Mouse (Mus musculus) spleen, postnatal 10 days (tissue): Measurements from ENCODE around the gene Tmem234.
"Not testable (repeated sequence)": the region's sequence is repeated elsewhere in the genome, so short reads cannot be mapped to it uniquely, and the experiment has no call there.

Experiments used
- DNase-seq, 2 experiments: peaks; one replicate each; pipeline ENCODE4 v3.0.0; 2021 to 2022; ENCODE audit warnings: low spot score in 2 of 2

Tmem234 gene

DNA sequence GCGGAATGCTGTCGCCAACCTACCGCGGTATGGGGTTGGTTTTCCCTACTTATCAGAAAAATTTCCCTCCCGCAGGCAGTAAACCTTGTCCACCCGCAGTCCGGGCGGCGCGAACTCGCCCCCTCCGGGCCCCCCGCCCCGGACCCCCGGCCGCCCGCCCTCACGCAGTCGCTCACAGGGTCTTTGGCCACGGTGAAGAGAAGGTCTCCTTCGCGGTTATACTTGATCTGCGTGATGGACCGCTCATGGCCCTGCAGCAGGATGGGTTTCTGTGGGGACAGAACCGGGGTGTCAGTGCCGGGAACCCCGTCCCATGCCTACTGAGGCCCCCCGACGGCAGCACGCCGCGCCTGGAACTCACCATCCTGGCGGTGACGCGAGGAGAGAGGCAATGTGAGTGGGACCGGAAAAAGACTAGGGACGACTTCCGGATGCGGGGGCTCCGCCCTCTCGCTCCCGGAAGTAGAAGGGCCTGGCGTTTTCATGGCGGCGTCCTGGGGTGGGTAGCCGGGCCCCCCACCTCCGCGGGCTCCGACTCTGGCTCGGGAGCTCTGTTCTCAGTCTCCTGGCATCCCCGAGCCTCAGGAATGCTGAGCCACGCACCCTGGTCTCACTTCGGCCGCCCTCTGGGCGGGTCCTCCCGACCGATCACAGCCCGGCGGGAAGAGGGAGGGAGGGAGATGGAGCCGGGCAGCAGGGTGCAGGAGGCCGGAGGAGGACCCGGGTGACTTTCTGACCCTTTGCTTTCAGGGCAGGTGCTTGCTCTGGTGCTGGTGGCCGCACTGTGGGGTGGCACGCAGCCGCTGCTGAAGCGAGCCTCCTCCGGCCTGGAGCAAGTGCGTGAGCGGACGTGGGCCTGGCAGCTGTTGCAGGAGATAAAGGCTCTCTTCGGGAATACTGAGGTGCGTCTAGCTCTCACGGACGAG, at the start of gene Tmem234, which contains the start of gene Eif3i:
Gene Tmem234 (plus strand): TSS at position 436 of the 926 bp plus-strand sequence.
Gene Eif3i (minus strand): TSS at position 416 of the 926 bp plus-strand sequence.
- DNase-seq = peak; percentile 75 to 88

DNA sequence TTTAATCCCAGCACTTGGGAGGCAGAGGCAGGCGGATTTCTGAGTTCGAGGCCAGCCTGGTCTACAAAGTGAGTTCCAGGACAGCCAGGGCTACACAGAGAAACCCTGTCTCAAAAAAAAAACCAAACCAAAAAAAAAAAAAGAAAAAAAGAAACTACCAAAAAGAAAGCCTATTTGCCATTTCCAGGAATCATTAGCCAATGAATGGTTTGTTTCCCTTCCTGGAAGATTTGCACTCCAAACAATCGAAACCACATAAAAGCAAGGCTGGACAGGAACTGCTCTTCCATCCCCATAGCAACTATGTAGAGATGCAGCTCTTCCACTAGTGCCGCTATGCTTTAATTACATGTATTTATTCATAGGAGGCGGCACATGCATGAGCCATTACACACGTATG, 46.0 kb upstream of the Tmem234 start:
- DNase-seq = not testable (repeated sequence)

DNA sequence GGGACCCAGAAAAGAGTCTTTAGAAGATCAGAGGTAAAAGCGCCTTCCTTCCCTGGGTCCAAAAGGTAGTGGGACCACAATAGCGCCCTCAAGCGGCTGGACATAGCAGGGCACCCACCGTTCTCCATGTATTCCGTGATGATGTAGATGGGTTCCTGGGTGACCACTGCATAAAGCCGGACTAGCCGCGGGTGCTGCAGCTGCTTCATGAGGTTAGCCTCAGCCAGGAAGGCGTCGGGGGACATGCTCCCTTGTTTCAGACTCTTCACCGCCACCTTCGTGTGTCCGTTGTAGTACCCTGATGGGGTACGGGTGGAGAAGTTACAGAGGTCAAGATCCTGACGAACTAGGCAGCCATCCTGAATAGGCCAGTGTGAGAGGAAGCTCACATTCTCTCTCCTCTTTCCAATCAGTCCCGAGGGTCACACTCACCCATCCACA, 45.0 kb upstream of the Tmem234 start:
- peak; percentile 66 to 79 for DNase-seq

DNA sequence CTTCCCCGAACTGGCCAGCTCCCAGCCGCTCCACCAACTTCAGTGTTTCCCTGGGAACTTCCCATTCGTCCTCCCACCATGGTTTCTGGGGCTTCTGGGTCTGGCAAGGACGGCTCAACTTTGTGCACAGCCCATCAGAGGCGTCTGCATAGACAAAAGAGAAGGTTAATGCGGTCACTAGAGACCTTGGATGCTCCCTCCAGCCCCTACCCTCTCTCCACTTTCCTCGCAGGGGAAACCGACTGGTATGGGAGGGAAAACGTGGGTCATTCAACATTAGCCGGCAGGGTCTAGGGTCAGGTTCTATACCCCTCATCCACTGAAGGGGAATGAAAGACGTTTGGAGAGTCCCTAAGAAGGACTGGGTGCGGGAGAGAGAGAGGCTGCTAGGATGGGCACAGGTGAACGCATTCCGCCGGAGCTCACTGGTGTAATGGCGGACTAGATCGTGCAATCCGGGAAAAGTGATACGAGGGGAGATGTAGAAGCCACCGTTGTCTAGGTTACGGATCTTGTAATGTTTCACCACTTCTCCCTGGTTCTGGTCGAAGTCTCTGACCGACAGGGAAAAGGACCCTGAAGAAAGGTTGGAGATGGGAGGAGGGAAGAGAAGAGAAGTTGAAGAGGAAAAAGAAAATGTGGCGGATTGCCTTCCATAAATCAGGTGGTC, 44.5 kb upstream of the Tmem234 start:
- DNase-seq = peak; percentile 33 to 35

DNA sequence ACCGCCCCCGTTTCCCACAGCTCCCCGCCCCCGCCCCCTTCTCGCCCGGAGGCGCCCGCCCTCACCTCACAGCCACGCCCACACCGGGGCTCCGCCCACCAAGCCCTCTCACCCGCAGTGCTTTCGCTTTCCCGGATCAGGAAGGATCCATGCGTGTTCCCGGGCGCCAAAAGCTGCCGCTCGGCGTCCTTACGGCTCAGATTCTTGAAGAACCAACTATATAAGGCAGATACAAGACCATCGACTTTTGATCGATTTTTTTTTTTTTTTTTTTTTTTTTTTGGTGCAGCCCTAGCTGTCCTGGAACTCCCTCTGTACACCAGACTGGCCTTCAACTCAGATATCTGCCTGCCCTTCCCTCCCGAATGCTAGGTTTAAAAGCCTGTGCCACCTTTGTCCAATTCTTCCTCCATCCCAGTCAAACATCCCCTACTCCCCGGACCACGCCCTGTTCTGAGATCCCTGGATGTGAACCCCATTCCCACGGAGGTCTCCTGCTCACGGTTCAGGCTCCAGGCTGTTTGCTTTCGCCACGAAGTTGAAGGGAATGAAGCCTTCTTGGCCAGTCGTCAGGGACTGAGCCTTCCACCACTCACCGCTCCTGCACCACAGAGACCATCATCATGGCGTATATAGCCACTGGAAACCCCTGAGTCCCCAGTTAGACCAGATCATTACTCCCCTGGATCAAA, 43.8 kb upstream of the Tmem234 start:
- DNase-seq = peak; percentile 92 to 95

DNA sequence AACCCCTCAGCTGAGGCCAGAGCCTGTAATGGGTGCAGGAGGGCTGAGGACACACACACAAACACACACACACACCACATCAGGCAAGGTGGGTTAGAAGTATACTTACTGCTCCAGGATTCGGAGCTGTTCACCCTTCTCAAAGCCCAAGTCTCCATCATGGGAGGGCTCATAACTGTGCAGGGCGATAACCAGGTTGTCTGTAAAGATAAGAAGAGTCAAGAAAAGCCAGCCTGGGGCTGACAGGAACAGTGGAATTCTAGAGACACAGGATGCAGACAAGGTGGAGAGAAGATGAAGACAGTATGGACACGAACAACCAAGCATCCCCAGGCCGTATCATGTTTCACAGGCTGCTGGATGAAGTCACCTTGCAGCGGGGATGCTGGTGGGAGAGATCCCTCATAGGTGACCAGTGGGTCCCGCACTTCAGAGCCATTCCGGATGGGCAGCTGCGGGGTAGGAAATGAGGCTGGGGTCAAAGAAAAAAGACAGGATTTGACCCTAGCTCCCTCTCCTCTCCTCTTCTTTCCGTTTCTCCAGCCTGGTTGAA, 43.1 kb upstream of the Tmem234 start:
- peak in 1 of 2 experiments; percentile 48 for DNase-seq

DNA sequence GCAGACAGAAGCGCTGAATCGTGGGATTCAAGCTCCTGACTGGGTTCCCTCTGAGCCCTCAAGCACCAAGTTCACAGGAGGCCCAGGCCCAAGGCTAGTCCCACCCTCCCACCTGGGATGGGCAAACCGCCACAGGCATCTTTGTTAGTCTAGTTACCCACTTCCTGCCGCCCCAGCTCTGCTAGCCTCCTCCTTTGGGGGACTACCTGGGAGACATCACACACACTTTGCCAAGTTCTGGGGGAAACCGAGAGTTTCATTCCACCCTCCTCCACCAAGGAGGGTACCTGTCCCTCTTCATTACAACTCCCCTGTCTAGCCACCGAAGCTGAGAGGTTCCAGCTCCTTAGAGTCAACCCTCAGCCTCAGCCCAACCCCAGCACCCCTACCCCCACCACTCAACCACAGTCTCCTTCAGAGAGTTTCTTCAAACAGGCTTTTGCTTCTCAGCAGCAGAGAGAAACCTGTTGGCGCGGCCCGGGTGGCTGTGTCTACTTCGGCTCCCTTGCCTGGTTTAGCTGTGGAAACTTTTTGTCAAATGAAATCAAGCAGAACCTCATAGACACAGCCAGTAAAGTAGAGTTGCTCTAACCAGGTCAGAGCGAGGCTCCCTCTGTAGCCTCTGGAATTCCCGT, 42.0 kb upstream of the Tmem234 start:
- peak; percentile 44 to 55 for DNase-seq

DNA sequence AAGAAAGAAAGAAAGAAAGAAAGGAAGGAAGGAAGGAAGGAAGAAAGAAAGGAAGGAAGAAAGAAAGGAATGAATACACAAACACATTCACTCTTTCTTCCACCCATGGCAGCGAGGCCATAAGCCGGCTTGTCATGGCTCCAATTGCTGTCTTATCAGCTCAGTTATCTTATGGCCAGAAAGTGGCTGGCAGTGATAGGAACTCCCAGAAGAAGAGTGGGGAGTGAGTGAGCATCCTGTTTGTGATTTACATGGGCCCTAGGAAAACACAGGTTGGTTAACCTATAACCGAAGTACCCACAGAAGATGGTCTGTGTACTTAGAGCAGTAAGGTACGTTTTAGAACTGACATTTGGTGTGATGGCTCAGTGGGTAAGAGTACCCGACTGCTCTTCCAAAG, 39.3 kb upstream of the Tmem234 start:
- no peak for DNase-seq

DNA sequence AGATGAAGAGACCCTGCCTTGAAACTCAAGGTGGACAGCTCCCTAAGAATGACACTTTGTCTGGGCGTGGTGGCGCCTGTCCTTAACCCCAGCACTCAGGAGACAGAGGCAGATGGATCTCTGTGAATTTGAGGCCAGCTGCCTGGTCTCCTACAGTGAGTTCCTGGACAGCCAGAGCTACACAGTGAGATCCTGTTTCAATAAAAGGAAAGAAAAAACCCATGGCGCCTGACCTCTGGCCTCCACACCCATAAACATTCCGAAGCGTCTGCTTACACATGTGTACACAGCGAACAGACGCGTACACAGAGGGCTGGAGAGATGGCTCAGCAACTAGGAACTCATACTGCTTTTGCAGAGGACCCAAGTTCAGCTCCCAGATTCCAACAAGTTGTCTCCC, 36.8 kb upstream of the Tmem234 start:
- no peak for DNase-seq

DNA sequence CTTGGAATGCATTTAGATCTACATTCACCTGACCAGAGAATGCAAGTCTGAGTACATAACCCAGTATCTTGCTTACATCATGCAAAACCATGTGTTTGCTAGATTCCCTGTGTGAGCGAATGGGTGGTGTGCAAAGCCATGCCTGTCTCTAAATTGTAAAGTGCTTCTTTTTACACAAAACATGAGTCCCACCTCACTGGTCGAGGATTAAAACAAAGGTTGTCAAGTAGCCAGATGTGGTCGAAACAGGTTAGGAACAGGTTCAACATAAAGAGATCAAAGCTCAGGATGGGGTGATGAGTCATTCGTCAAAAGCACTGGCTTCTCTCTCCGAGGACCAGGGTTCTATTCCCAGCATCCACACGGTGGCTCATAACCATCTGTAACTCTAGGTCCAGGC, 35.3 kb upstream of the Tmem234 start:
- no peak for DNase-seq

DNA sequence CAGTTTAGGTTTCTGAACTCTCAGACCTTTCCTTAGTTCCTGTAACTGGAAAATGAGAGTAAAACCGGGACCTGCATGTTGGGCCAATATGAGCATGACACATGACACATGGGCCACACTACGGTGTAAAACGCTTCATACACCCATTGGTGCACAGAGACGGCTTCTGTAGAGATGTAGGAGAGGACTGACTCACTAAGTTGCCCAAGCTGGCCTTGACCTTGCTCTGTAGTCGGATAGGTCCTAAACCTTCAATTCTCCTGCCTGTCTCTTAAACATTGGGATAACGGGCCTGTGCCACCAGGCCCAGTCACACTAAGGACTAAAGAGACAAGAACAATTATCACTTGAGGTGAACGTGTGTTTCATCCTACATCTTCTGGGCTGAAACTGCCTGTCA, 32.1 kb upstream of the Tmem234 start:
- DNase-seq = no peak

DNA sequence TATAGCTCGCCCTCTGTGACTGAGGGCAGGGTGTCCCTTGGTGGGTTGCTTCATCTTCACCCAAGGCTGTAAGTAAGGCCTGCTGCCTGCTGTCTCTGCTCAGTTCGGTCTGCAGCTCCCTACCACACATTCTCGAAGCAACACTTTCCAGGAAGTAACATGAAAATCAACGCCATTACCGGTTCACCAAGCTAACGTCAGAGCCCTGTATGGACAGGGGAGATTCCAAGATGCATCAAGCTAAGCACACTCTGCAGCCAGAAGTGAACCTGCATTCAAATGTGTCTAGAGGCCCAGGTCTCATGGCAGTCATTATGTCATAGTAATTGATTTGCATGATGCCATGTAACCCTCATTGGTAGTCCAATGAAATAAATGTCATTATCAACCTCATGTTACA, 30.4 kb upstream of the Tmem234 start:
- DNase-seq = no peak

DNA sequence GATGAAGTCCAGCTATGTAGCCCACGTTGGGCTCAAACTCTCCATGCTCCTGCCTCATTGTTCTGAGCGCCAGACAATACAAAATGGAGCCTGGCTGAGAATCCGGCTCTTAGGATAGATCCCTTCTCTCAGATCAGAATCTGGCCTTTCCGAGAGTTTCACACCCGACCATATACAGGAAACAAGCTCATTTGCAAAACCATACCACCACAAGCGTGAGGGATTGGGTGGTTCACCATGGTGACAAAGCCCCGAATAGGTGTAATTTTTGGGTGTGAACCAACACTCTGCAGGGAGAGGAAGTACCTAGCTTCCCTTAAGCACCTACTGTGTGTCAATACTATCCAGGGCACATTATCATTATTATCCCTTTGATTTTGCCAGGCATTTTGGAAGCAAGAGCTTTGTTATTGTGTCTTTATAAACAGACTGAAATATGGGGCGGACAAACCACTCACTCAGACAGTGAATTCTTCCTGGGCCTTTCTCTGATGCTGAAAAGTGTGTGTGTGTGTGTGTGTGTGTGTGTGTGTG, 28.9 kb upstream of the Tmem234 start:
- no peak for DNase-seq

DNA sequence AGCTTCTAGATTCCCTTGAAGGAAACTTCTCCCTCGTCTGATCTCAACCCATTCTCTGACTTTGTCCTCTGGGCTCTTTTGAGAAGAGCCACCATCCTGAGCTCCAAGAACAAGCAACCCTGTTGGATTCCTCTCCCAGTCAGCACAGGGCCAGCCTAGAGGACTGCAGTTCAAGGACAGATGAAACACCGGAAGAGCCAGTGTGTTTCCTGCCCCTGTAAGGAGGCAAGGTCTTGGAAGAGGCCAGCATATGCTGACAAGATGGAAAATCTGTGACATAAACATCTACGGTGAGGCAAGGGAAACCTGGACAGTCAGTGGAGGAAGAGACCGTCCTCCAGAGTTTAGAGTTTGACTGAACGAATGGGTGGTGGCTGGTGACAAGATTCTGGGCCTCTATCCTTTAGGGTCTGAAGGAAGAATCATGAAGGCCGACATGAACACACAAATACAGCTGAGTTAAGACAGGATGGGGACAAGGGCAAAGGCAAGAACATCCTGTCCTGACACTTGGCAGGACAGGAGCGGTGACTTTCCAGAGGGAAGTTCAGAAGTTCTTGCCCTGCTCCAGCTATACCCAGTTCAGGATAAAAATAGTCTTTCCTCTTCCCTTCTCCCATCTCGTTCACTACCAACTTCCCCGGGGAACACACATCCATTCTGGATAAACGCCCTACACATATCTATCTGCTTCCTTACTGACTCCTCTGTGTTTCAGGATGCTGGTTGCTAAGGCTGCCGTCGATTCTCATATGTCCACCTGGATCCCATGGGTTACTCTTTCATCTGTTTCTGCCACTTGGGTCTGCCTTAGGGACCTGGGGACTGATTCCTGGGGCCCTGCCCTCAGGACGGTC, 28.0 kb upstream of the Tmem234 start:
- DNase-seq = no peak

DNA sequence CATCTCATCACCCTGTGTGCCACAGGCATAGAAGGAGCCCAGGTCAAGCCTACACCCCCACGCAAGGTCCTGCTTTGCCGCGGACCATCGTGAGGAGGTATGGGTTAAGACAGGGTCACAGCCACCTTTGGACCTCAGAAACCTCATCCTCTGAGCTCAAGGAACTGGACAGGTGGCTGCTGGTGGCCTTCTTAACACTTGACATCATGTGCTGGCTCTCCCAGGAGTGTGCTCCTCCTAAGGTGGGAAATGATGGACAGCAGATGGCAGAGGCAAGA, 27.4 kb upstream of the Tmem234 start:
- DNase-seq = no peak

DNA sequence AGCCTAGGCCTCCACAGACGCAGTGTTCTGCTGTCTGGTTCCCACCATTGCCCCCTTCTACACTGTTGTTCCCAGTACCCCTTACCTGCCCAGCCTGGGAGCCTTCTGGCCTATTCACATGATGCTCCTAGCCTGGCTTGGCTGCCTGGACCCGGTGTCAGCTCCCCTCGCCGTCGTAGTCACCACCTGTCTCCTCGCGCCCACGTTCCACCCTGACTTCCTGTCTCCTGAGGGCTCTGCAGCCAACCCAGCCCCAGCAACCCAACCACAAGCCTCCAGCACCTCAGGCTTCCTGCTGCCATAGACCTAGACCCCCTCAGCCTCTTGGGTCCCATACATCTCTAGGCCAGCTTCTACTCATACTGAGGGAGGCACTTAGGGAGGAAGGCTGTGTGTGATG, 27.0 kb upstream of the Tmem234 start, which contains the start of gene Lck:
Gene Lck (minus strand): TSS at position 212 of the 400 bp plus-strand sequence.
- DNase-seq = peak in 1 of 2 experiments; percentile 59

DNA sequence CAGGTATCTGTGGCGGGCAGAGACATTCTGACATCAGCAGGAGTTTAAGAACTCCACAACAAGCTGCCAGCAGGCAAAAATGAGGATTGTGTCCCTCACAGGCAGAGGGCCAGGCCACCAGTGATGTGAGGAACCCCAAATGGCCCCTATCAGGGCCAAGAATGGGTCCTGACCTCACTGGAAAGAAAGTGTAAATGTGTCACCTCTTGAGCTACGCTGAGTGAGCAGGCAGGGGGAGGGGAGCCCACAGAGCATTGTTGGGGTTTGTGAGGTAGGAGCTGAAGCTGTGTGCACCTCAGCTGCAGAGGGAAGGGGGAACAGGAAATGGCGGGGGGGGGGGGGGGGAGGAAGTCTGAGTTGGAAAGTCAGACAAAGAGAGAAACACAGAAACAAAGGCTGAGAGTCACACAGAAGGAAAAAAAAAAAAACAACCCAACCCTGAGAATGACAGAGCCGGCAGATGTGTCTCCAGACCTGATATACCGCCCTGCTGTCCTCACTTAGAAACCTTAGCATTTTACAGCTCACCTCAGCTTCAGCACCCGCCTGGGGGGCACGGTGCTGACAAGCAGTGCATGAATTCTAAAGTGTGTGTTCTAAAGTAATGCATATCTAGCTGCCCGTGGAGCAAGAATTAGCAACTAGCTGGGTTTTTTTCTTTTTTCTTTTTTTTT, 25.2 kb upstream of the Tmem234 start:
- DNase-seq = peak in 1 of 2 experiments; percentile 76

DNA sequence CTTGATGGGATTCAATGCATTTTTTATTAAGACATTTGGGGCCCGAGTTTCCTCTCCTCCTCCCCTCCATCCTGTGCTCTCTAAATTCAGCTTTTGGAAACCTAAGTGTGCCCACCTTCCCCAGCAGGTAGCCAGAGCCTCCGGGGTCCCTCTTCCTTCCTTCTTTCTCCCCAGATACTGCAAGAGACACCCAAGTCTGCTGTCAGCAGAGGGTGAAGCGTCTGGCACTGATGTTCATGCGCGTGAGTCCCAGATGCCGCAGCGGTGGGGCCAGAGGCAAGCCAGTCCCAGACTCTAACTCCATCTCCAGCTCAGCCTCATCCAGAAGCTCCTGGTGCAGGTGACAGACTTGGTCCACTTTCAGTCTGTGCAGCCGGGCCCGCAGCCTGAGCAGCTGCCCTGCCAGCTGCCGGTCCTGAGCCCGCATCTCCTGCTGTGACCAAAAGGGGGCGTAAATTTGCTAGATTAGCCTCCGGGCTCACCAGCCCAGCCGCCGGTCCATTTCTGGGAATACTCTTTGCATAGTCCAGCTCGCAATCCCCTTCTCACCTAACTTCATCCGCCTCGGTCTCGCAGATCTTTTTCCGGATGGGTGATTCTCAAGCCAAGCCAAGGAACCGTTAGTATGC, 23.5 kb upstream of the Tmem234 start:
- peak; percentile 59 to 79 for DNase-seq

DNA sequence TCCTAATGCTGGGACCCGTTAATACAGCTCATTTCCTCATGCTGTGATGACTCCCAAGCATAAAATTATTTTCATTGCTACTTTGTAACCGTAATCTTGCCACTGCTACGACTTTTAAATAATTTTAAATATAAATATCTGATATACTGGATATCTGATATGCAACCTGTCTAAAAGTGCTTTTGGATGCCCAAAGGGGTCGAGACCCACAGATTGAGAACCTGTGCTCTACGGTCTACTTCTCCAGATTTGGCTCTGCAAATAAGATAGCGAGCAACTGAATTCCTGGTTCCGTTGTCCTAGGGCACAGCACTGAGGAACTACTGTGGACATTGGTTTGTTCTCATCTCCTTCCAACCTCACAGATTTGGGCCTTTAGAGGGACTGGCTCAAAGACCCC, 22.8 kb upstream of the Tmem234 start:
- no peak for DNase-seq
